Mouse (Mus musculus) layer of hippocampus, adult 9-11 months (tissue): ENCODE data around the gene Msi1.

ENCODE experiments used
- DNase-seq: peaks from one replicate; pipeline ENCODE4 v3.0.0; 2022

Gene Msi1

DNA sequence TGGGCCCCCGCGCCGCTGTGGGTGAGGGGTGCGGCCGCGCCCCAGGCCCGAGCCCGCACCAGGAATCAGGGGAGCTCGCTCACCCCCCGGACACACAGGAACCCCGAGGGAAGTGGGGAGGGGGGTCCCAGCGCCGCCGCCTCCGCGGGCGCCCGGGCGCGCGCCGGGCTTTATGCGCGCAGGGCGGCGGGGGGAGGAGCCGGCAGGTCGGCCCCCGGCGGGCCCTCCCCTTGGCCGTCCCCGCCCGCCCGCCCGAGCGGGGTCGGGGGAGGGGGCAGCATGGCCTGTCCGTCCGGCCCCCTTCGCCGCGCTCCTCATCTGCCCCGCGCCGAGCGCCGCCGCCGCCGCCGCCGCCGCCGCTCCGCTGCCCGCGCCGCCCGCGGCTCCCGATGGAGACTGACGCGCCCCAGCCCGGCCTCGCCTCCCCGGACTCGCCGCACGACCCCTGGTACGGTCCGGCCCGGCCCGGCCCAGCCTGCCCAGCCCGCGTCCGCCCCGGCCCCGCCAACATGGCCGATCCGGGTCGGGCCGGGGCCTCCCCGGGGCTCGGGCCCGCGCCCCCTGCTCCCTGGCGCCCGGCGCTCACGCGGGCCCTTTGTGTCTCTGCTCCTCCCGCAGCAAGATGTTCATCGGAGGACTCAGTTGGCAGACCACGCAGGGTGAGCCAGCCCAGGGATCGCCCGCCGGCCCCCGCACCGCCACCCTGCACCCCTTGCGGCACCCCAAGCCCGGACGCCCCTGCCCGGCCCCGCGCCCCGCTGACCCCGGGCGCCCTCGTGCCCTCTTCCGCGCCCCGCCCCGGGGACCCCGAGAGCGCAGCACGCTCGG, at the start of gene Msi1:
Gene Msi1 (plus strand): TSS at position 241 of the 828 bp plus-strand sequence.
- DNase-seq = no peak

DNA sequence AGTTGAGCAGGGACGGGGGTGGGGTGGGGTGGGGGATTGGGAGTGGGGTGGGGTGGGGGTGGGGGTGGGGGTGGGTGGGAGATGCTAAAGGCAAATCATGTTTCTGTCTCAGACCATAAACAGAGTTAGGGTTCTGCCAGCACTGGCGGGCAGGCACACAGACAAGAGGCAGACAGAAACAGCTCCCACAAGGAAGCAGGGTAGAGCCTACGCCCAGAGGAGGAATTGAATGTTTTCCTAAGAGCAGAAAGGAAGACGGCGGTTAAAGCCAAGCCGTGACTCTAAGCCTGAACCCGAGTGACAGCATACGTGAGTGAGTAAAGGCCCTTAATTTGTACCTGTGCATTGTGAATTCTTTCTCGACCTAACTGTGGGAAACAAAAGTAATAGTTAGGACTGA, 37.5 kb upstream of the Msi1 start:
- DNase-seq = no peak

GRCm38 (mm10) chr5:115392969-115393368, 36.4 kb upstream of the Msi1 start:
- DNase-seq = no peak

DNA sequence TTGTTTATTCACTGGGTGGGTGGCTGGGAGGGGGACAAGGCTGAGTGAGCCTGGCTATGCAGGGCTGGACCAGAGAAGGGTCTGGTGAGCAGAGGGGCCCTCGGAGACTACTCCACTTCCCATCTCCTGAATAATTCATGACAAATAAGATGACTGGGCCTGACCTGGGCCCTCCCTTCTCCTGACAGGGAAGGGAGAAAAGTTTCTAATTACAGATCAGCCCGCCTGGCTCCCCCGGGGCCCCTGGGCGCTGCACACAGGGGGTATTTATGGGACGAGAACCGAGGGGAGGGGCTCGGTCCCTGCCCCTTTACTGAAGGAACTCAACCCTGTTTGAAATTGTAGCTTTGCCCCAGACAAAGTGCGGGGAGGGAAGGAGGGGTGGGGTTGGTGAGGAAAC, 35.2 kb upstream of the Msi1 start:
- DNase-seq = no peak

DNA sequence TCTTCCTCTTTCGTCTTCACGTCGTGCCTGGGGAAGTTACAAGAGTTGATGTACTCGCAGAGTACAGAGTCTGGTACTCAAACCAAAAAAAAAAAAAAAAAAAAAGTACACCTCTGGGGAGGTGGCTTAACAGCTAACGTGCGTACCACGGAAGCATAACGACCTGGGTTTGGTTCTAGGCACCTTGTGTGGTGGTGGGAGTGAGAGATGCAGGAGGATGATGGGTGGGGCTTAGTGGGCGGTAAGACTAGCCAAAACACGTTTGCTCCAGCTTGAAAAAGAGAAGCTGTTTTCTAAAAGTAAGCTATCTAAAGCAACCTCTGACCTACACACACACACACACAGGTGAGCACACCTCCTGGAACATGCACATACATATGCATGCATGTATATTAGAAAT, 34.6 kb upstream of the Msi1 start:
- no peak for DNase-seq

- DNase-seq = no peak
Measured at GRCm38 (mm10) chr5:115396654-115397053, 32.7 kb upstream of the Msi1 start.

GRCm38 (mm10) chr5:115397839-115398780, 31.3 kb upstream of the Msi1 start:
- peak; percentile 29 for DNase-seq

GRCm38 (mm10) chr5:115402063-115402462, 27.3 kb upstream of the Msi1 start:
- no peak for DNase-seq

- DNase-seq = no peak
Measured at GRCm38 (mm10) chr5:115403436-115404140, 25.8 kb upstream of the Msi1 start.

DNA sequence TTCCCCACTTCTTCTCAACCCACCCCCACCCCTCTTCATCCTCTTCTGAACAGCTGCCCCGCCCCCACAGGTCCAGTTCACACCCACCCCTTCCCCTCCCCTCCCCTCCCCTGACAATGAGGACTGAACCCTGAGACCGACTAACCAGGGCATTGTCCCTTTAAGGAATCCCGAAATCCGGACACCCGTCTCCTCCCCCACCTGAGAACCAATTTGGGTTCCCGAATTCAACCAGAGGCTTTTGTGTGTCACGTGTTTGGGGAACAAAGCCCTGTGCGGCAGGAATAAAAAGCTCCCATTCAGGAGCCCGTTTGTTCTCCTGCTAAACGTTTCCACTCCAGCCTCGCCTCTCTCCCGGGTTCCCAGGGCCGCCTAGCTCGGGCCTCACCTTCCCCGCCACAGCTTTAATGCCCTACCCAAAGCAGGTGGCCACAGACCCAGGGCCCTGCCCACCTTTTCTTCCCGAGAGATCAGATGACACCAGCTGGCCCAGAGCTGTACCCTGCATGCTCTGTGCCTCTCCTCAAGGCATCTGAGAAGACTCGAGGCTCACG, 25.1 kb upstream of the Msi1 start:
- peak; percentile 26 for DNase-seq

- DNase-seq = no peak
Measured at GRCm38 (mm10) chr5:115405205-115405604, 24.2 kb upstream of the Msi1 start.

- DNase-seq = no peak
Measured at GRCm38 (mm10) chr5:115408110-115408509, 21.3 kb upstream of the Msi1 start.

GRCm38 (mm10) chr5:115415111-115416085, 14.0 kb upstream of the Msi1 start:
- no peak for DNase-seq

- no peak for DNase-seq
Measured at GRCm38 (mm10) chr5:115428831-115429358, 504 bp upstream of the Msi1 start.

GRCm38 (mm10) chr5:115430187-115430960, 975 bp downstream of the Msi1 start:
- DNase-seq = no peak

DNA sequence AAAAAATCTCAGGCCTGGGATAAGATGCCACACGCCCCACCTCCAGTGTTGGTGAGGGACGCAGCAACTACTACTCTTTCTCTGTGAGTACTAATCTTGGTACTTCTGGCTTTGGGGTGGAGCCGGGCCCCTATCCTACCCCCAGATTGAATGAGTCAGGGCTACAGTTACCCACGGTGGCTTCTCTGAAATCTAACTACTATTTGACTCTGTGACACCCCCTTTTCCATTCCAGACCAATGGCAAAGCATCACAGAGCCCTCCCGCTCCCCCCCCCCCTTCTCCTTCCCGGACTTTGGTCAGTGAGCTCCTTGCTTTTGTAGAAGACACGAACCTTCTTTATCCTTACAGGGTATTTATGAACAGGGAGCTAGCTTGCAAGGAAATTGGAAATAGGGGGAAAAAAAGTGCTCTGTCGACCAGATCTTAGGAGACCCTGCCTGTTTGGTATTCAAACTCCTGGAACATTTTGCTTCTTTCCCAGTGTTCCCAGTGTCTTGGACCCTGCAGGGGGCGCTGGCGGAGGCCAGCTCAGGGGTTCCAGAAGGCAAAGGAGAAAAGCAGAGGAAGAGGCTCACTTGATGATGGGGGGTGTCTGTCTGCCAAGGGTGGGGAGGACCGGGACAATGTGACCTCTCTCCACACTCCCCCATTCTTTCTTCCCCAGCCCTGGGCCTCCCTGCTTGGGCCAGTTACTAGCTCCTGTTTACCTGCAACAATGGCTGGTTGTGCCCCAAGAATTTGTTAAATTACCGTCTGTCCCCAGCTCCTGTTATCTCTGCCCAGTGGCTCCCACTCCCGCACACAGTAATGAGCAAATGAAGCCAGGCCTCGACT, 1.9 kb downstream of the Msi1 start:
- DNase-seq = no peak

- DNase-seq = no peak
Measured at GRCm38 (mm10) chr5:115431898-115432259, 2.5 kb downstream of the Msi1 start.

DNA sequence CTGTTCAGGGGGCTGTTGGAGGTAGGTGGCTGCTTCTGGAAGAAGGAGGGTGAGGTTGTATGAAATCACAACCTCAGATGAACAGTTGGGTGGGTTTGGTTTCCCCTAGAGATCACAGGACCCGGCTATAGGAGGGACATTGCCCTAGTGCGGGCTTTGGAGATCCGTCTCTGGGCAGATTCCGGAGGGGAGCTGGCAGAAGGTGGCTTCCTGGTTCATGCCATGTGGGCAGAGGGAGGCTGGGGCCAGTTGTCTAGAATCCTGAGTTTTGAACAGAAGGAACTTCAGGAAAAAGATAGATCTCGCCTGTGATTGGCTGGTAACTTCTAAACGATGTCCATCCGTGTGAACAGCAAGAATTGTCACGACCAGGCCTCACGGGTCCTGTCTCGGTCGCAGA, 3.0 kb downstream of the Msi1 start:
- DNase-seq = no peak

DNA sequence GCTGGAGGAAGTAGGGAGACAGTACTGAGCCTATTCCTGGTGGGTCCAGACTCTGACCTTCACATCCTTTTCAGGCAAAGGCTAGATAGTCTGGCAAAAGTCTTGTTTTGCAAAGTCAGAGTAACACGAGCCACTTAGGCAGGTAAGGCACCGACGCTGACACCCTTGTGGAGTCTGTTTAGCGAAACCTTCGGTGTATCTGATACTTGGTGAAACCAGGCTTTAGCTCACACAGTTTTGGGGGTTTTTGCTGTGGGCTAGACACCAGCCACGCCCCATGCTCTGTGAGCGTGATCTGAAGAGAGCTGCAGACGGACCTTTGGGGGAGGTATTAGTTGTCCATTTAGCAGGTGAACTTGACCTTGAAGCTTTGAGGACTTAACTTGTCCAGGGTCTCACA, 3.8 kb downstream of the Msi1 start:
- DNase-seq = no peak
